Mouse (Mus musculus) lung, postnatal 0 days (tissue): Measurements from ENCODE around the gene Thbs2.

Source experiments
- CTCF ChIP-seq: IDR thresholded peaks from 2 replicates; pipeline ENCODE4 v1.5.1; 2016; ENCODE audit warnings: antibody characterized with exemption, mild to moderate bottlenecking
- EP300 ChIP-seq: IDR thresholded peaks from 2 replicates; pipeline ENCODE4 v1.6.1; 2016; ENCODE audit warnings: antibody characterized with exemption, mild to moderate bottlenecking, control low read depth

DNA sequence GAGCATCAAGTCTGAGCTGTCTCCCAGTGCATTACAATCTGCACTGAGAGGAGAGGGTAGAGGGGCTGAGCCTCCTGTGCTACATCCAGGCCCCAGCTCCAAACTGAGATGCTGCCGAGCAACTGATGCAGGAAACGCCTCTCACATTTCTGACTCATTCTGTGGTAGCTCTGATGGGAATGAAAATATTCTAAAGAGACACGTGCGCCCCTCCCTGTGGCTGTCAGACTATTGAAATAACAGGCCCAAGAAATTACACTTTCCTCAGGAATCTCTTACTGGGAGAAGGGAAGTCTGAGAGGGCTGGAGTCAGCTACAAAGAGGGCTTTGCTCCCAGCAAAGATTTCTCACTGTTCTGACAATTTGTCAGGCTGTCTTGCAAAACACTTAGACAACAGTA lies 34.3 kb downstream of the Thbs2 start:
- TF ChIP-seq CTCF (no peak), EP300 (no peak)
